Mouse (Mus musculus) cerebellum, adult 2 months (tissue): ENCODE data around the gene Efna1.

Experiments
- CTCF ChIP-seq: fragments of 200-500 bp; IDR thresholded peaks from 2 replicates; pipeline ENCODE4 v1.5.1; 2011; ENCODE audit warnings: low read depth, mild to moderate bottlenecking, control low read depth, low read length, moderate library complexity, borderline replicate concordance; ENCODE audit not compliant: insufficient read depth
- POLR2A ChIP-seq: fragments of 200-500 bp; IDR thresholded peaks from 2 replicates; pipeline ENCODE4 v1.6.1; 2011; ENCODE audit warnings: low read length, control low read depth, borderline replicate concordance; ENCODE audit not compliant: insufficient read depth

DNA sequence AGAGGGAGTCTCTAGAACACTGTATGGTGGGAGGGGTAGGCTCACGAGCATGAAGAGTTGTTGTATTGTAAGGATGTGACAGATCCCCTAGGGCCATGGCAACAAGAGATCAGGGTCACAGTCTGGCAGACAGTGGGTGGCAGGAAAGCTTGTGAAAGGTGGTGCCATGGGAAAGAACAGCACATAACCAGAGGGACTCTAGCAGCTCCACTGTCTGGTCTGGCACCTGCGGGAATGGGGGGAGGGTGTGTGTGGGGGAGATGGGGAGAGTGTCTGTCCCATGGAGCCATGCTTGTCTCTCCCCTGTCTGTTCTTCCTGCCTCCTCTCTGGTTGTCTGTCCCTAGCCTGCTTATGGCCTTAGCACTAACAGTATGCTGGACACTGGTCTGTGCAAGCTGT lies 4.6 kb upstream of the Efna1 start:
- no peak for TF ChIP-seq POLR2A
- TF ChIP-seq CTCF: no peak
